Mouse (Mus musculus): Measurements from ENCODE around the gene Gm13101. TPM values are rescaled to one million over a fixed set of nuclear protein-coding genes. Genes with fewer than 3 reads are reported as not detected.
"Not testable (repeated sequence)": the region's sequence is repeated elsewhere in the genome, so short reads cannot be mapped to it uniquely, and the experiment has no call there.

Gene Gm13101
- not detected in 2 replicates for total RNA-seq (2017)

DNA sequence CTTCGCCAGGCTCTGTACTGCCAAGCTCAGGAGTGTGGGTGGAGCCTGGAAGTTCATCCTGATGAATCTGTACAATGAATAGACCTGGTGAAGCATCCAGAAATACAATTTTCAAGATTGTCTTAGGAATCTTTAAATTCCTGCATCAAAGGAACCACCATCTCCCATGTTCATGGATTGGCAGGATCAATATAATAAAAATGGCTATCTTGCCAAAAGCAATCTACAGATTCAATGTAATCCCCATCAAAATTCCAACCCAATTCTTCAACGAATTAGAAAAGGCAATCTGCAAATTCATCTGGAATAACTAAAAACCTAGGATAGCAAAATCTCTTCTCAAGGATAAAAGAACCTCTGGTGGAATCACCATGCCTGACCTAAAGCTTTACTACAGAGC lies at the start of gene Gm13101:
TSS of gene Gm13101 (minus strand) at position 101 of the 400 bp plus-strand sequence.
- not testable (repeated sequence) for ATAC-seq (replicated peaks in 1 of 2; ENCODE audit: insufficient read depth in 1 of 2, low FRiP score in 2 of 2, low TSS enrichment in 1 of 2, low read depth in 1 of 2, poor library complexity in 2 of 2, severe bottlenecking in 2 of 2)

DNA sequence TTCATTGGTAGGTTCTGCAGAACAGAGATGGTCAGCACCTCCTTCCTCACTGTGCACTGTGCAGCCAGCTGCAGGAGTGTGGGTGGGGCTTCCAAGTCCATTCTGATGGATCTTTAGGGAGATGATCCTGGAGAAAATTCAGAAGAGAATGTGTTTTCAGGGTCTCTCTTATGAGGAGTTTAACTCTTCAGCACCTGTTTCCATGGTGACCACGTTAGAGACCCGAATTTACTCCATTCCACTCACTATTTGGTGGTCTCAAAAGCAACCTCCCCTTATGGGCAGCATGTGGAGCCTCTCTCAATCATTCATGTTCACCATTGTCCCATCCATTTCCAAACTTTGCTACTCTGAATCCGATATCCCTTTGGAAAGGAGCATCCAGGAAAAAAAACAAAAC lies 27.5 kb upstream of the Gm13101 start, which contains the start of gene Pramef17:
TSS of gene Pramef17 (minus strand) at position 101 of the 400 bp plus-strand sequence.
- ATAC-seq (replicated peaks in 1 of 2; ENCODE audit: insufficient read depth in 1 of 2, low FRiP score in 2 of 2, low TSS enrichment in 1 of 2, low read depth in 1 of 2, poor library complexity in 2 of 2, severe bottlenecking in 2 of 2): not testable (repeated sequence)

DNA sequence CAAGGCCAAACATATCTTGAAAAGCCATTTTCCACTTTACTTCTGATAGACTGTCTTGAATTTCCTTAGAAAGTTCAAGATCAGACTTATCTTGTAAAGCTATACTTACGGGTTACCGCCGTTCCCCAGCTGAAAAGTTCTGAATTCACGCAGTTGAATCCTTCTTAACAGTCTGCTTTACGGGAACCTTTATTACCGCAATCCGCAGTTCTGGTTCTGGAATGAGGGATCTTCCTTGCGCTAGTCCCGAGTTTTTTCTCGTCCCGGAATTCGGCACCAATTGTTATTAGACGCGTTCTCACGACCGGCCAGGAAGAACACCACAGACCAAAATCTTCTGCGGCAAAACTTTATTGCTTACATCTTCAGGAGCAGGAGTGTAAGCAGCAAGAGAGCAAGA lies 21.4 kb upstream of the Gm13101 start:
- not testable (repeated sequence) for ATAC-seq (replicated peaks in 1 of 2; ENCODE audit: insufficient read depth in 1 of 2, low FRiP score in 2 of 2, low TSS enrichment in 1 of 2, low read depth in 1 of 2, poor library complexity in 2 of 2, severe bottlenecking in 2 of 2)

DNA sequence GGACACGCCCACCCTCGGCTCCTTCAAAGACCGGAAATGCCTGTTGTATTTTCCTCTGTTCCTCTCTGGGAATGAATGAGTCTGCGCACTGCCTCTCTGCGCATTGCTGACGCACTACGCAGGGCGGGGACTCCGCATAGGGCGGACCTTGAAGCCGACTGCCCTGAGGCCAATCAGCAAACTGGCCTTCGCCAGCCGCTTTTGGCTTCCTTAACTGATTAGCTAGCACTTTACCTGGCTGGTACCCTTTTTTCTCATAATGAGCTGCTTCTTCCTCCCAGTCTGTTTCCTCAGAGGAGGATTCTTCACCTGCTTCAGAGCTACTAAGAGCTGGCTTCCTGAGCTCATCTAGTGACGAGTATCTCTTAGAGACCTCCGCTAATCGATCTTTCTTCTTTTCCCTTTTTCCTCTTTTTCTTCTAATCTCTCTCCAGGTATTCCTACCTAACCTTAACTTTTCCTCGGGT lies 20.8 kb upstream of the Gm13101 start:
- ATAC-seq (replicated peaks in 1 of 2; ENCODE audit: insufficient read depth in 1 of 2, low FRiP score in 2 of 2, low TSS enrichment in 1 of 2, low read depth in 1 of 2, poor library complexity in 2 of 2, severe bottlenecking in 2 of 2): not testable (repeated sequence)

DNA sequence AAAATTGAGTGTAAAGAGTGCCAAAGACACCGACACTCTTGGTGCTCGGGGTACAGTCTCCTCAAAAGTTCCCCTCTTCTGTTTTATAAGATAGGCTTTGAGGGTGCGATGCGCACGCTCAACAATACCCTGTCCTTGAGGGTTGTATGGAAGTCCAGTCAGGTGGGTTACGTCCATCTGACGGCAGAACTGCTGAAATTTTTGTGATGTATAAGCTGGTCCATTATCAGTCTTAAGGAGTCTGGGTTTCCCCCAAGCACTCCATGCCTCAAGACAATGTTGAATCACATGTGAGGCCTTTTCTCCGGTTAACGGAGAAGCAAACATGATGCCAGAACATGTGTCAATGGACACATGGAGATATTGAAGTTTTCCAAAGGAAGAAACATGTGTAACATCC lies 19.0 kb upstream of the Gm13101 start:
- ATAC-seq (replicated peaks in 1 of 2; ENCODE audit: insufficient read depth in 1 of 2, low FRiP score in 2 of 2, low TSS enrichment in 1 of 2, low read depth in 1 of 2, poor library complexity in 2 of 2, severe bottlenecking in 2 of 2): not testable (repeated sequence)

DNA sequence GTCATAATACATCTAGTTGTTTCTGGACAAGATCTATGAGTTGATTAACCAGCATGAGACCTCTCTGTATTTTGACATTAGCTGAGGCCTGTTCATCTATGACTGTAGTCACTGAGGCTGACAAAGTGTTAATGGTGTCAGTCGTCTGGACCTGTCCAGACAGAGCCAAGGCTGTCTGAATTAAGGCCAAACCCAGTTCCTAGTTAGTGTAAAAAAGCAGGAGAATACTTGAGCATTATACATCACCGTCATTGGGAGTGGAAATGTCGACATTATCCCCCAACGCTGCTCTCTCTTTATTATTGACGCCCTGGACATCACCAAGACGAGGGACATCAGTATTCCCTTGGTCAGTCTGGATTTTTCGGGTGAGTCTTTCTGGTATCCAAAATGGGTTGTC lies 18.4 kb upstream of the Gm13101 start:
- ATAC-seq (replicated peaks in 1 of 2; ENCODE audit: insufficient read depth in 1 of 2, low FRiP score in 2 of 2, low TSS enrichment in 1 of 2, low read depth in 1 of 2, poor library complexity in 2 of 2, severe bottlenecking in 2 of 2): not testable (repeated sequence)

DNA sequence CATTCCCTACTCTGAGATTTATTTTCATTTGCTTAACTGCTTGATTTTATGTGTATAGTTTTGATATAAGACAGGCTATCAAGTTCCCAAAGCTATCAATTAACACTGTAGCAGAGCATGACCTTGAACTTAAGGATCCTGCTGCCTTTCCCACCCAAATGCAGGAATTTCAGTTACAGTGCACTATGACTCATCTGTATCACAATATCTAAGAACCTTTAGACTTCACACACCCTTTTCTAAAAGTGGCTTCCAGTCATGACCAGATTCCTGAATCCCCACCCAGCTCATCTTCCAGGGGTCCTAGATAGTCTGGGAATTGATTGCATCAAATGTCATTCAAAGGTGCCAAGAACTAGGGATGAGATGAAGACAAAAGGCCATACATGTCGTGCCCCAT lies 16.7 kb upstream of the Gm13101 start:
- ATAC-seq (replicated peaks in 1 of 2; ENCODE audit: insufficient read depth in 1 of 2, low FRiP score in 2 of 2, low TSS enrichment in 1 of 2, low read depth in 1 of 2, poor library complexity in 2 of 2, severe bottlenecking in 2 of 2): not testable (repeated sequence)

DNA sequence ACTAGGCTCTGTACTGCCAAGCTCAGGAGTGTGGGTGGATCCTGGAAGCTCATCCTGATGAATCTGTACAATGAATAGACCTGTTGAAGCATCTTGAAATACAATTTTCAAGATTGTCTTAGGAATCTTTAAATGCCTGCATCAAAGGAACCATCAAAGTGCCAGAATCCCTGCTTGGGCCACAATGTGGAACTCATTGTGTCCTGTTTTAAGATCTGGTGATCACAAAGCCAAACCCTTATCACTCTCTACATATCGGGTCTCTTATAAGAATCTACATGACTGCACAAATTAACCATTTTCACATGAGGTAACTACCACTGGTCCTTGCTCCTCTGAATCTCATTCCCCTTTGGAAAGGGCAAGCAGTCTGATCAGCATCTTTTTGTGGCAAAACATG lies 15.8 kb downstream of the Gm13101 start, which contains the start of gene Pramef25:
TSS of gene Pramef25 (minus strand) at position 101 of the 400 bp plus-strand sequence.
- ATAC-seq (replicated peaks in 1 of 2; ENCODE audit: insufficient read depth in 1 of 2, low FRiP score in 2 of 2, low TSS enrichment in 1 of 2, low read depth in 1 of 2, poor library complexity in 2 of 2, severe bottlenecking in 2 of 2): not testable (repeated sequence)

Other genes starting within 250 kb of the Gm13101 start
- not detected in 2 replicates for gene Gm13078, start 247.5 kb downstream of the Gm13101 start, total RNA-seq (2017)
- gene Gm13023, start 177.6 kb downstream of the Gm13101 start, total RNA-seq (2017): not detected in 2 replicates
- gene Gm13084, start 150.9 kb downstream of the Gm13101 start, total RNA-seq (2017): not detected in 2 replicates
- not detected in 2 replicates for gene Gm13103, start 120.5 kb downstream of the Gm13101 start, total RNA-seq (2017)
- not detected in 2 replicates for gene Pramef6, start 66.6 kb downstream of the Gm13101 start, total RNA-seq (2017)
- not detected in 2 replicates for gene Pramef25, start 15.9 kb downstream of the Gm13101 start, total RNA-seq (2017)
- not detected in 2 replicates for gene Pramef17, start 27.4 kb upstream of the Gm13101 start, total RNA-seq (2017)
- not detected in 2 replicates for gene Pramel4, start 92.2 kb upstream of the Gm13101 start, total RNA-seq (2017)
- not detected in 2 replicates for gene Gm13102, start 139.5 kb upstream of the Gm13101 start, total RNA-seq (2017)
- gene Oog3, start 195.7 kb upstream of the Gm13101 start, total RNA-seq (2017): not detected in 2 replicates
- gene Oog2, start 223.8 kb upstream of the Gm13101 start, total RNA-seq (2017): not detected in 2 replicates
- not detected in 2 replicates for gene C87977, start 246.4 kb upstream of the Gm13101 start, total RNA-seq (2017)

Measured in hematopoietic stem cell, adult 5-6 weeks (primary cell).